Mouse (Mus musculus): ENCODE measurements at regions not wholly inside any gene's neighbourhood (a gene's known extent, or its start where the extent isn't known, plus 50 kb on each side); places are given as distances from the start of the nearest gene placed in this dataset.

- no peak for TF ChIP-seq CTCF (IDR thresholded peaks at IDR 0.05; ENCODE audit: borderline replicate concordance, extremely low read depth, insufficient read depth, insufficient read length)
- TF ChIP-seq POLR2A (IDR thresholded peaks at IDR 0.05; ENCODE audit: borderline replicate concordance, extremely low read depth, insufficient read depth, insufficient read length, poor library complexity, severe bottlenecking), result no peak
Observed at GRCm38 (mm10) chr16:73483214-73483856, 928.3 kb downstream of the Robo2 start.

Measured in brain, embryonic 14.5 days (tissue).